Mouse (Mus musculus) liver, embryonic 14.5 days (tissue): ENCODE data around the gene Gm49380. TPM values are rescaled to one million over a fixed set of nuclear protein-coding genes. Genes with fewer than 3 reads are reported as not detected.

Experiments
- ATAC-seq: fragments of 200-750 bp; cut with Nextera tagmentation; 2 replicates; pipeline ENCODE4 v1.8.0; 2017; ENCODE audit warnings: moderate number of reproducible peaks, mild to moderate bottlenecking, moderate library complexity; ENCODE audit not compliant: insufficient read depth
- DNase-seq, 3 experiments: peaks; one replicate each; pipeline ENCODE4 v3.0.0-alpha.2; 2012 to 2013; ENCODE audit warnings: low read depth in 3 of 3, low spot score in 3 of 3
- H3K27ac ChIP-seq: fragments of 300-500 bp; sonication (generic); 2 replicates; pipeline ENCODE4 v1.5.1; 2014; ENCODE audit warnings: moderate library complexity, mild to moderate bottlenecking, control low read depth, inconsistent platforms
- H3K27me3 ChIP-seq: fragments of 300-500 bp; sonication (generic); 2 replicates; pipeline ENCODE4 v1.6.1; 2014; ENCODE audit warnings: mild to moderate bottlenecking, low read length, moderate library complexity; ENCODE audit not compliant: control insufficient read depth, insufficient read depth
- H3K36me3 ChIP-seq: fragments of 300-500 bp; sonication (generic); replicated peaks from 2 replicates; pipeline ENCODE4 v1.6.1; 2014; ENCODE audit warnings: low read depth; ENCODE audit not compliant: control insufficient read depth, insufficient read depth
- H3K4me1 ChIP-seq, 2 experiments: fragments of 200-500 bp in 1 of 2; fragments of 300-500 bp in 1 of 2; sonication (generic) in 1 of 2; replicated peaks; 2 replicates each; pipeline ENCODE4 v1.6.1; 2012 to 2014; ENCODE audit warnings: antibody characterized with exemption in 1 of 2, inconsistent platforms in 1 of 2, low read length in 1 of 2; ENCODE audit not compliant: control insufficient read depth in 2 of 2, insufficient read depth in 2 of 2
- H3K4me2 ChIP-seq: fragments of 300-500 bp; sonication (generic); 2 replicates; pipeline ENCODE4 v1.6.1; 2014; ENCODE audit warnings: low read depth, mild to moderate bottlenecking, control low read depth, moderate library complexity
- H3K4me3 ChIP-seq, 2 experiments: fragments of 200-500 bp in 1 of 2; fragments of 300-500 bp in 1 of 2; sonication (generic) in 1 of 2; 2 replicates each; pipeline ENCODE4 v1.5.1; 2012 to 2014; ENCODE audit warnings: low read depth in 2 of 2, low read length in 2 of 2, mild to moderate bottlenecking in 2 of 2, control low read depth in 1 of 2, inconsistent platforms in 1 of 2, moderate library complexity in 1 of 2; ENCODE audit not compliant: insufficient read depth in 1 of 2
- H3K9ac ChIP-seq: fragments of 300-500 bp; sonication (generic); replicated peaks from 2 replicates; pipeline ENCODE4 v1.6.1; 2014; ENCODE audit warnings: mild to moderate bottlenecking, control low read depth, moderate library complexity
- H3K9me3 ChIP-seq: fragments of 300-500 bp; sonication (generic); 2 replicates; pipeline ENCODE4 v1.6.1; 2016; ENCODE audit warnings: low read length, mixed read lengths; ENCODE audit not compliant: control insufficient read depth
- CTCF ChIP-seq: IDR thresholded peaks from 2 replicates; pipeline ENCODE4 v1.5.1; 2016; ENCODE audit warnings: antibody characterized with exemption, low read depth, control low read depth
- EP300 ChIP-seq: IDR thresholded peaks from 2 replicates; pipeline ENCODE4 v1.6.1; 2016; ENCODE audit warnings: antibody characterized with exemption, low read depth
- WGBS: fragments of 180-500 bp; shearing (Covaris S2); extraction: QIAGEN DNeasy Blood & Tissue Kit; methylation state at CpG from one replicate; pipeline ENCODE4 v1.1.7; 2014; ENCODE audit not compliant: insufficient replicate concordance; 5-methylcytosine and 5-hydroxymethylcytosine counted together
- polyA plus RNA-seq, 2 experiments: library from polyadenylated mRNA; depleted of rRNA in 1 of 2; stranded (reverse) in 1 of 2; unstranded in 1 of 2; fragments of >200 nt; fragmentation: Nextera tagmentation in 1 of 2; extraction: Ambion mirVana in 1 of 2; gene quantifications; 2 replicates each; pipeline versions ENCODE4 v1.2.1 to v1.2.3; 2012 to 2014

Gm49380 gene
- polyA plus RNA-seq, 2 experiments: 0.09 TPM; not detected in 1

DNA sequence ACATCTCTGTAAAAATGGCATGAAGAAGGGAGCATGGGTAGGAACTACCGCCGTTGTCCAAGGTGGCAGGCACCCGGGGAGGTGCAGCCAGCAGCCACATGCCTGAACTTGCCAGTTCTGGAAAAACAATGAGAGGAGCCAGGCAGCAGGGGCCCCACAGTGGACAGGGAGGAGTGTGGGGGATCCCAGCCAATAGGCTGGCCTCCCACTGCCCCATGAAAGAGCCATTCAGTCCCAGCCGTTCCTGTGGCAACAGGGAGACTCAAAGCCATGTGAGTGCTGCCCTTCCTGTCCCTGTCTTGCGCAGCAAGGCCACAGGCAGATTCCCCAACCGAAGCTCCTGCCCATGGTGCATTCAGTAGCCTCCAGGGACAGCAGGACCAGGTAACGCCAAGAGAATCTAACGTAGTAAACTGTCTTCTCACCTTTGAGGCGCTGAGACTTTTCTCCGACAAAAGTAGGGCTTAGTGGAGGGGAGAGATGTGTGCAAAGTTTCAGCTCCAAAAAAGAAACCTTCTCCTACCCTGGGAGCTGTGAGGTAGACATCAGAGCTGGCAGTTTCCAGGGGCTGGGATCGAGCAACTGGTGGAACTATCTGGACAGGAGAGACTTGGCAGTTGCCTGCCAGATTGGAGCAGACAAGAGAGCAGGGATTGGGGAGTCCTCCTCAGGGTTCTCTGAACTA is 41.2 kb downstream of the Gm49380 start:
- DNase-seq (no peak), ATAC-seq (no peak)
- Histone ChIP-seq H3K27ac (no peak overlapping the region), H3K9ac (no peak overlapping the region), H3K4me1 (peaks cover 4% of the 10 kb centered on the region in 2 experiments; a peak in 2 of 4 replicates), H3K9me3 (no peaks in the 10 kb centered on the region), H3K36me3 (no peaks in the 10 kb centered on the region), H3K4me3 (no peak overlapping the region), H3K27me3 (peaks cover 2% of the 10 kb centered on the region; the same call in 1 of the 2 replicates), H3K4me2 (no peak overlapping the region)
- no peak for TF ChIP-seq EP300
- TF ChIP-seq CTCF: no peak
- WGBS: 44% methylated on average over 11 of the region's 11 CpGs

DNA sequence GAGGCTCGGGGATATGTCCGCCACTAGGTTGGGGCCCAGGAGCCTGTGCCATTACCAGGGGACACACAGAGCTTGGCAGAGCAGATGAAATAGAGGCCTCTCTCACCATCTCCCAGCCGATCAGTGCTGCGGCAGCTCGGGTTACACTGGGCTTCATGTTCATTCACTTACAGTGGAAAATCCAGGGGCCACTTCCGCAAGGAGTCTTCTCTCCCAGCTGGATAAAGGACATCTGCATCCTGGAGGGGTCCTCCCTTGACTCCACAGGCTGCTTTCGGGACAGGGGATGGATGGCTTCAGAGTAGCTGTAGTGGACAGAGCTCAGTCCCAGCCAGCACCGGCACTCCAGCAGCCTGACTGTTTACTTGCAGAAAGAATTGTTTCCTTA is 42.5 kb downstream of the Gm49380 start:
- Histone ChIP-seq H3K4me2 (no peak overlapping the region), H3K27ac (no peak overlapping the region), H3K4me1 (peaks cover 4 to 5% of the 10 kb centered on the region in 2 experiments; a peak in 2 of 4 replicates), H3K36me3 (no peaks in the 10 kb centered on the region), H3K9me3 (no peaks in the 10 kb centered on the region), H3K9ac (no peak overlapping the region), H3K27me3 (peaks cover 2% of the 10 kb centered on the region; the same call in 1 of the 2 replicates), H3K4me3 (no peak overlapping the region)
- no peak for ATAC-seq
- TF ChIP-seq EP300 (no peak), CTCF (no peak)
- 47% methylated on average over 8 of the region's 8 CpGs for WGBS
- no peak for DNase-seq

DNA sequence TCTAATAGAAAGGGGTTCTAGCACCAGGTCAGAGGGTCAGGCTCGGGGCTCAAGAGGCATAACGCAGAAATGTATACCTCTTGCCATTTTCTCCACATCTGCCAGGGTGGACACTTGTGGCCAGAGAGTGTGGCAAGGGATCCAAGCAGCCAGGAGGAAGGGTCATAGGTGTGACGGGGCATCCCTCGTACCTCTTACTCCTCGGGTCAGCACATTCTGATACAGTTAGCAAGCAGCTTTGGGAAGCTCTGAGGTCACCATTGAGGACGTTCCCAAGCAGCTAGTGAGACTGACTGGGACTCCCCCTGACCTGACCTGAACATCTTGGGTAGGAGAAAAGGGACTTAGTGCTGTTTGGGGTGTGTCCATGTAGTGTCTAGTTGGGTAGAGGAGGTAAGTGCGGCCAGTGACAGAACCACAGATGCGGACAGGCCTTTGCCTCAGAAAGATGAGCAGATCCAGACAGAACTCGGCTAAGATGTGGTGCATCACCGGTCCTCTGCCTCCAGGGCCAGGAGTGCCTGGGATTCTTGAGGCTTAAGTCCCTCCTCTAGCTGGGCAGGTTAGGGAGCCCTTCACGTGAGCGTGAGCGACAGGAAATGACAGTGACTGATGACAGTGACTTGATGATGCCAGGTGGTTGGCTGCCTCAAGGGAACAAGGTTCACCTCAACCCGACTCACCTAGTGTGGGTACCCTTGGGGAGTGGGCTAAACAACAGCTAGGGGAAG is 43.0 kb downstream of the Gm49380 start:
- ATAC-seq: no peak
- no peak for DNase-seq
- Histone ChIP-seq H3K9me3 (no peaks in the 10 kb centered on the region), H3K4me2 (no peak overlapping the region), H3K27ac (no peak overlapping the region), H3K4me3 (no peak overlapping the region), H3K9ac (no peak overlapping the region), H3K36me3 (no peaks in the 10 kb centered on the region), H3K27me3 (peaks cover 2% of the 10 kb centered on the region; the same call in 1 of the 2 replicates), H3K4me1 (peaks cover 4 to 5% of the 10 kb centered on the region in 2 experiments; a peak in 2 of 4 replicates)
- WGBS: 52% methylated on average over 14 of the region's 14 CpGs
- no peak for TF ChIP-seq CTCF
- no peak for TF ChIP-seq EP300

DNA sequence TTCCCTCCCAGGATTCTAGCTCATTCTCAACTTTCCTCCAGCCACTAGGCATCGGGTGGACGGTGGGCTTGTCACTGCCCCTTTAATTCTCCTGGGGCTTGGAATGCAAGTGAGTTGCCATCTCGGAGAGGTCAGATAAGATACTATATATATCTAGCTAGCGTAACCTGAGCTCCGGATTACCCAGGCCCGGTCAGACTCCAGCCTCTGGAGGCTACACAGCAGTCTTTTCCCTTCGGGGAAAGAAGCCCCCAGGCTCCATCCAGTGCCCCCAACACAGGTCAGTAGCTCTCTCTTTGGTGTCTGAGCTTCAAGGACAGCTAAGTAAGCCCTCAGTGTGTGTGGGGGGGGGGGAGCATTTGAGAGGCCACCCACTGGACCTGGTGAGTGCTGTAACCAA is 44.0 kb downstream of the Gm49380 start:
- WGBS: 20% methylated on average over 7 of the region's 7 CpGs
- DNase-seq (no peak), ATAC-seq (no peak)
- no peaks in the 10 kb centered on the region for H3K9me3 ChIP-seq
- no peaks in the 10 kb centered on the region for H3K36me3 ChIP-seq
- no peak overlapping the region for H3K27ac ChIP-seq
- no peak overlapping the region for H3K4me3 ChIP-seq
- no peak for TF ChIP-seq EP300
- TF ChIP-seq CTCF: no peak
- H3K9ac ChIP-seq: no peak overlapping the region
- H3K4me1 ChIP-seq: peaks cover 4 to 5% of the 10 kb centered on the region in 2 experiments; a peak in 2 of 4 replicates
- peaks cover 2% of the 10 kb centered on the region; the same call in 1 of the 2 replicates for H3K27me3 ChIP-seq
- H3K4me2 ChIP-seq: no peak overlapping the region

DNA sequence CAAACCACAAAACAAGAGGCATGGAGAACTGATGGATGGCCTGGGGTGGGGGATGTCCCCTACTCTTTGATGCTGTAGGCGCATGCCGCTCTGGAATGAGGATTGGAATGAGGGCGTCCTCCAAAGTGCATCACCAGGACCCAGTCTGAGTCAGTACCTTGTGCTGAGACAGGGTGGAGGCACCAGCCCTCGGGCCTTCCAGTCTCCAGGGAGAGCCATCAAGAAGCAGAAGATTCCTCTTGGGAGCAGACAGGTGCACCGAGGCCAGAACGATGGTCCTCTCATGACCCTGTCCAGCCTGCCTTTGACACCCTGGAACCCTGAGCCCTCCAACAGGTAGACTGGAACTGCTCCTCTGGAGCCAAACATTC is 45.4 kb downstream of the Gm49380 start:
- 74% methylated on average over 6 of the region's 6 CpGs for WGBS
- no peaks in the 10 kb centered on the region for H3K36me3 ChIP-seq
- peaks cover 4 to 5% of the 10 kb centered on the region in 2 experiments; a peak in 2 of 4 replicates for H3K4me1 ChIP-seq
- H3K9me3 ChIP-seq: no peaks in the 10 kb centered on the region
- DNase-seq (no peak), ATAC-seq (no peak)
- H3K9ac ChIP-seq: no peak overlapping the region
- H3K27ac ChIP-seq: no peak overlapping the region
- no peak overlapping the region for H3K4me3 ChIP-seq
- peaks cover 2% of the 10 kb centered on the region for H3K27me3 ChIP-seq
- no peak for TF ChIP-seq CTCF
- TF ChIP-seq EP300: no peak
- H3K4me2 ChIP-seq: no peak overlapping the region
